Mouse (Mus musculus): ENCODE measurements around the gene Pcyt2. TPM values are rescaled to one million over a fixed set of nuclear protein-coding genes. Genes with fewer than 3 reads are reported as not detected.

Pcyt2 gene
- polyA plus RNA-seq, 2 experiments = 101 to 247 TPM

GRCm38 (mm10) chr11:120575046-120575445, 42.7 kb downstream of the Pcyt2 start:
- H3K4me3 ChIP-seq (replicated peaks; ENCODE audit: low read length) = no peak overlapping the region
- 68% methylated on average over 2 of the region's 2 CpGs for WGBS
- no peaks in the 10 kb centered on the region for H3K9me3 ChIP-seq (ENCODE audit: control insufficient read depth, low read length)
- no peaks in the 10 kb centered on the region for H3K27me3 ChIP-seq (ENCODE audit: control insufficient read depth, insufficient read depth, low read length)
- peaks cover 49% of the 10 kb centered on the region for H3K36me3 ChIP-seq (ENCODE audit: control insufficient read depth, insufficient read depth, low read length)
- ATAC-seq (ENCODE audit: low FRiP score, low read depth) (no peak), DNase-seq (ENCODE audit: low spot score) (no peak)
- H3K4me2 ChIP-seq (replicated peaks; ENCODE audit: low read depth, low read length, severe bottlenecking) = no peak overlapping the region
- no peak overlapping the region for H3K27ac ChIP-seq (replicated peaks; ENCODE audit: low read depth, low read length)
- peaks cover 26% of the 10 kb centered on the region for H3K4me1 ChIP-seq (ENCODE audit: control insufficient read depth, insufficient read depth, low read length)
- no peak for TF ChIP-seq POLR2A (IDR thresholded peaks at IDR 0.05; ENCODE audit: borderline replicate concordance, extremely low read depth, insufficient read depth, insufficient read length)
- no peak overlapping the region for H3K9ac ChIP-seq (ENCODE audit: low read depth, low read length, severe bottlenecking)

GRCm38 (mm10) chr11:120574278-120574600, 43.5 kb downstream of the Pcyt2 start:
- peak overlapping the region; percentile 90; the same call in 1 of the 2 replicates for H3K9ac ChIP-seq (ENCODE audit: low read depth, low read length, severe bottlenecking)
- H3K36me3 ChIP-seq (ENCODE audit: control insufficient read depth, insufficient read depth, low read length) = peaks cover 48% of the 10 kb centered on the region
- H3K4me2 ChIP-seq (replicated peaks; ENCODE audit: low read depth, low read length, severe bottlenecking) = peak overlapping the region; percentile 76
- no peak for DNase-seq (ENCODE audit: low spot score)
- WGBS = 37% methylated on average over 5 of the region's 5 CpGs
- H3K27ac ChIP-seq (replicated peaks; ENCODE audit: low read depth, low read length) = no peak overlapping the region
- ATAC-seq (ENCODE audit: low FRiP score, low read depth) = no peak
- peaks cover 21% of the 10 kb centered on the region for H3K4me1 ChIP-seq (ENCODE audit: control insufficient read depth, insufficient read depth, low read length)
- peak overlapping the region; percentile 94 for H3K4me3 ChIP-seq (replicated peaks; ENCODE audit: low read length)
- H3K9me3 ChIP-seq (ENCODE audit: control insufficient read depth, low read length) = no peaks in the 10 kb centered on the region
- H3K27me3 ChIP-seq (ENCODE audit: control insufficient read depth, insufficient read depth, low read length) = no peaks in the 10 kb centered on the region
- TF ChIP-seq POLR2A (IDR thresholded peaks at IDR 0.05; ENCODE audit: borderline replicate concordance, extremely low read depth, insufficient read depth, insufficient read length) = no peak

- Histone ChIP-seq H3K36me3 (ENCODE audit: control insufficient read depth, insufficient read depth, low read length) (peaks cover 45% of the 10 kb centered on the region), H3K9me3 (ENCODE audit: control insufficient read depth, low read length) (no peaks in the 10 kb centered on the region), H3K27ac (replicated peaks; ENCODE audit: low read depth, low read length) (peak overlapping the region; percentile 97), H3K4me2 (replicated peaks; ENCODE audit: low read depth, low read length, severe bottlenecking) (peak overlapping the region; percentile 76), H3K4me3 (replicated peaks; ENCODE audit: low read length) (peak overlapping the region; percentile 94), H3K9ac (ENCODE audit: low read depth, low read length, severe bottlenecking) (peak overlapping the region; percentile 90), H3K4me1 (ENCODE audit: control insufficient read depth, insufficient read depth, low read length) (peaks cover 21% of the 10 kb centered on the region), H3K27me3 (ENCODE audit: control insufficient read depth, insufficient read depth, low read length) (no peaks in the 10 kb centered on the region)
- ATAC-seq (ENCODE audit: low FRiP score, low read depth) = no peak
- WGBS = under 1% methylated on average over 23 of the region's 23 CpGs
- TF ChIP-seq POLR2A (IDR thresholded peaks at IDR 0.05; ENCODE audit: borderline replicate concordance, extremely low read depth, insufficient read depth, insufficient read length) = no peak
- no peak for DNase-seq (ENCODE audit: low spot score)
These were observed 44.0 kb downstream of the Pcyt2 start for GRCm38 (mm10) chr11:120573585-120574277.

- under 1% methylated on average over 83 of the region's 94 CpGs for WGBS
- Histone ChIP-seq H3K9me3 (ENCODE audit: control insufficient read depth, low read length) (no peaks in the 10 kb centered on the region), H3K27me3 (ENCODE audit: control insufficient read depth, insufficient read depth, low read length) (no peaks in the 10 kb centered on the region), H3K4me2 (replicated peaks; ENCODE audit: low read depth, low read length, severe bottlenecking) (peak within 1 kb of the TSS; percentile 76), H3K4me1 (ENCODE audit: control insufficient read depth, insufficient read depth, low read length) (peaks cover 21% of the 10 kb centered on the region), H3K27ac (replicated peaks; ENCODE audit: low read depth, low read length) (peak within 1 kb of the TSS; percentile 97), H3K9ac (ENCODE audit: low read depth, low read length, severe bottlenecking) (peak within 1 kb of the TSS; percentile 96), H3K4me3 (replicated peaks; ENCODE audit: low read length) (peak within 1 kb of the TSS; percentile 94), H3K36me3 (ENCODE audit: control insufficient read depth, insufficient read depth, low read length) (peaks cover 45% of the 10 kb centered on the region)
- peak; percentile 98; the same call in 1 of the 2 replicates for TF ChIP-seq POLR2A (IDR thresholded peaks at IDR 0.05; ENCODE audit: borderline replicate concordance, extremely low read depth, insufficient read depth, insufficient read length)
- DNase-seq (ENCODE audit: low spot score) (peak; percentile 99), ATAC-seq (ENCODE audit: low FRiP score, low read depth) (peak; percentile 94)
These were observed 44.8 kb downstream of the Pcyt2 start, which contains the start of gene P4hb for GRCm38 (mm10) chr11:120572752-120573584. Gene P4hb, minus strand, starts transcription at chr11:120573253.

- H3K9ac ChIP-seq (ENCODE audit: low read depth, low read length, severe bottlenecking) = peak overlapping the region; percentile 96
- no peak for TF ChIP-seq POLR2A (IDR thresholded peaks at IDR 0.05; ENCODE audit: borderline replicate concordance, extremely low read depth, insufficient read depth, insufficient read length)
- peaks cover 21% of the 10 kb centered on the region for H3K4me1 ChIP-seq (ENCODE audit: control insufficient read depth, insufficient read depth, low read length)
- 5% methylated on average over 17 of the region's 24 CpGs for WGBS
- H3K4me2 ChIP-seq (replicated peaks; ENCODE audit: low read depth, low read length, severe bottlenecking) = peak overlapping the region; percentile 76
- peak overlapping the region; percentile 82 for H3K27ac ChIP-seq (replicated peaks; ENCODE audit: low read depth, low read length)
- no peaks in the 10 kb centered on the region for H3K27me3 ChIP-seq (ENCODE audit: control insufficient read depth, insufficient read depth, low read length)
- DNase-seq (ENCODE audit: low spot score) (no peak), ATAC-seq (ENCODE audit: low FRiP score, low read depth) (peak; percentile 14)
- peak overlapping the region; percentile 94 for H3K4me3 ChIP-seq (replicated peaks; ENCODE audit: low read length)
- peaks cover 45% of the 10 kb centered on the region for H3K36me3 ChIP-seq (ENCODE audit: control insufficient read depth, insufficient read depth, low read length)
- H3K9me3 ChIP-seq (ENCODE audit: control insufficient read depth, low read length) = no peaks in the 10 kb centered on the region
These were observed 45.4 kb downstream of the Pcyt2 start for GRCm38 (mm10) chr11:120572417-120572751.

Measured in limb, embryonic 14.5 days (tissue).